Mouse (Mus musculus): ENCODE data around the gene Rnaset2b.
A peak's percentile ranks its signal among the peaks of the same experiment; 100 is the strongest.
"Not testable (repeated sequence)": the region's sequence is repeated elsewhere in the genome, so short reads cannot be mapped to it uniquely, and the experiment has no call there.

The Rnaset2b gene

GRCm38 (mm10) chr17:6970334-6970733 lies at the start of gene Rnaset2b:
Gene Rnaset2b (plus strand): TSS chr17:6970634.
- DNase-seq (ENCODE audit: low spot score in 2 of 2), result not testable (repeated sequence)

GRCm38 (mm10) chr17:6931625-6932024 lies 38.8 kb upstream of the Rnaset2b start:
- not testable (repeated sequence) for DNase-seq (ENCODE audit: low spot score in 2 of 2)

- not testable (repeated sequence) for DNase-seq (ENCODE audit: low spot score in 2 of 2)
Measured at GRCm38 (mm10) chr17:6942560-6942959, 27.9 kb upstream of the Rnaset2b start.

- not testable (repeated sequence) for DNase-seq (ENCODE audit: low spot score in 2 of 2)
Measured at GRCm38 (mm10) chr17:6947637-6947983, 22.8 kb upstream of the Rnaset2b start.

GRCm38 (mm10) chr17:6947984-6948768 lies 22.3 kb upstream of the Rnaset2b start, which contains the start of gene Rsph3b:
Gene Rsph3b (minus strand): TSS chr17:6948682.
- peak; percentile 74 to 78 for DNase-seq (ENCODE audit: low spot score in 2 of 2)

- not testable (repeated sequence) for DNase-seq (ENCODE audit: low spot score in 2 of 2)
Measured at GRCm38 (mm10) chr17:6948769-6949228, 21.6 kb upstream of the Rnaset2b start.

GRCm38 (mm10) chr17:6958881-6959280 lies 11.6 kb upstream of the Rnaset2b start:
- not testable (repeated sequence) for DNase-seq (ENCODE audit: low spot score in 2 of 2)

GRCm38 (mm10) chr17:6959543-6960259 lies 10.7 kb upstream of the Rnaset2b start:
- DNase-seq (ENCODE audit: low spot score in 2 of 2), result not testable (repeated sequence)

GRCm38 (mm10) chr17:6960349-6960748 lies 10.1 kb upstream of the Rnaset2b start:
- not testable (repeated sequence) for DNase-seq (ENCODE audit: low spot score in 2 of 2)

- DNase-seq (ENCODE audit: low spot score in 2 of 2), result peak; percentile 48 to 71
Measured at GRCm38 (mm10) chr17:6960776-6961175, 9.7 kb upstream of the Rnaset2b start, which contains the start of gene Tagap1. Gene Tagap1 (minus strand): TSS chr17:6961156.

GRCm38 (mm10) chr17:6961181-6962000 lies 9.0 kb upstream of the Rnaset2b start:
- peak in 1 of 2 experiments; percentile 55 for DNase-seq (ENCODE audit: low spot score in 2 of 2)

GRCm38 (mm10) chr17:6962339-6962738 lies 8.1 kb upstream of the Rnaset2b start:
- DNase-seq (ENCODE audit: low spot score in 2 of 2), result not testable (repeated sequence)

GRCm38 (mm10) chr17:6962936-6963335 lies 7.5 kb upstream of the Rnaset2b start:
- not testable (repeated sequence) for DNase-seq (ENCODE audit: low spot score in 2 of 2)

- DNase-seq (ENCODE audit: low spot score in 2 of 2), result peak in 1 of 2 experiments; percentile 33
Measured at GRCm38 (mm10) chr17:6965364-6965763, 5.1 kb upstream of the Rnaset2b start.

- DNase-seq (ENCODE audit: low spot score in 2 of 2), result not testable (repeated sequence)
Measured at GRCm38 (mm10) chr17:6967673-6968072, 2.8 kb upstream of the Rnaset2b start.

GRCm38 (mm10) chr17:6971238-6971637 lies 804 bp downstream of the Rnaset2b start:
- not testable (repeated sequence) for DNase-seq (ENCODE audit: low spot score in 2 of 2)

- DNase-seq (ENCODE audit: low spot score in 2 of 2), result not testable (repeated sequence)
Measured at GRCm38 (mm10) chr17:6972836-6973396, 2.5 kb downstream of the Rnaset2b start.

- not testable (repeated sequence) for DNase-seq (ENCODE audit: low spot score in 2 of 2)
Measured at GRCm38 (mm10) chr17:6974985-6975384, 4.6 kb downstream of the Rnaset2b start.

- peak; percentile 60 to 74 for DNase-seq (ENCODE audit: low spot score in 2 of 2)
Measured at GRCm38 (mm10) chr17:6978287-6979248, 8.1 kb downstream of the Rnaset2b start, which contains the start of gene Gm49721. Gene Gm49721 (plus strand): TSS chr17:6978904.

GRCm38 (mm10) chr17:6979380-6979779 lies 8.9 kb downstream of the Rnaset2b start:
- not testable (repeated sequence) for DNase-seq (ENCODE audit: low spot score in 2 of 2)
